Comparison of ENCODE assay signal across 34 mouse cellular contexts in the genomic region with DNA sequence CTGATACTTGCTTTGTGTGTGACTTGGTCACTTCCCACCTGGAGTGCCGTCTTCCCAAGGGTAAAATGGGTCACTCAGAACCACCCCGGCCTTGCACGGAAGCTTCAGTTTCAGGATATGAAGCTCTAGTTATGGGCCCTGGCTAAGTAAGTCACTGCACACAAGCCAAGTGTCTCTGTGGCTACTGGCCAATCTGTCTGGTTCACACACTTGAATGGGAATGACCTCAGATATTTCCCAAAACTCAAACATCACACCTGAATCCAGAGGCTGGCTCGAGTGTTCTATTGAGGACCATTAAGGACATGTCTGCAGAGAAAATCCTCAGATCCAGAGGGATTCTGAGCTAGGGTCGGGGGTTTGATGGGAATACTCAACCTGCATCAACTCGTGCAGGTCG. TPM values are rescaled to one million over a fixed set of nuclear protein-coding genes. Genes with fewer than 3 reads are reported as not detected.
"Had no signal": no experiment of that assay in that cellular context is flagged by ENCODE, and none has a peak within 500 bp of the region (broad histone marks: within the 10 kb centered on the region; RNA-seq: fewer than 3 reads in every experiment).

No protein-coding gene starts in this region.

- H3K27me3 ChIP-seq: limb, embryonic 12.5 days; limb, embryonic 13.5 days; limb, embryonic 15.5 days; liver, embryonic 13.5 days; liver, embryonic 15.5 days; lung, embryonic 15.5 days; midbrain, embryonic 12.5 days; midbrain, embryonic 13.5 days; midbrain, embryonic 15.5 days; neural tube, embryonic 12.5 days had no signal

- H3K4me3 ChIP-seq: left cerebral cortex, adult 2 months; limb, embryonic 10.5 days; limb, embryonic 12.5 days; limb, embryonic 13.5 days; limb, embryonic 15.5 days; liver, embryonic 13.5 days; liver, embryonic 15.5 days; lung, embryonic 15.5 days; megakaryocyte, embryonic 14.5 days; midbrain, embryonic 10.5 days; midbrain, embryonic 12.5 days; midbrain, embryonic 13.5 days; midbrain, embryonic 15.5 days; myocyte; neural tube, embryonic 12.5 days had no signal

- H3K4me1 ChIP-seq: limb, embryonic 12.5 days; limb, embryonic 13.5 days; limb, embryonic 15.5 days; midbrain, embryonic 12.5 days; midbrain, embryonic 13.5 days; midbrain, embryonic 15.5 days; neural tube, embryonic 12.5 days had no signal

- H3K9ac ChIP-seq: limb, embryonic 12.5 days; limb, embryonic 13.5 days; limb, embryonic 15.5 days; liver, embryonic 13.5 days; liver, embryonic 14.5 days; liver, embryonic 15.5 days; liver, postnatal 0 days; lung, embryonic 14.5 days; lung, embryonic 15.5 days; midbrain, embryonic 12.5 days; midbrain, embryonic 13.5 days; midbrain, embryonic 15.5 days; neural tube, embryonic 12.5 days had no signal

- H3K36me3 ChIP-seq: limb, embryonic 10.5 days; limb, embryonic 12.5 days; limb, embryonic 13.5 days; limb, embryonic 15.5 days; liver, embryonic 13.5 days; liver, embryonic 15.5 days; lung, embryonic 15.5 days; midbrain, embryonic 10.5 days; midbrain, embryonic 12.5 days; midbrain, embryonic 13.5 days; midbrain, embryonic 15.5 days; neural tube, embryonic 12.5 days had no signal

- ATAC-seq: liver, postnatal 0 days; midbrain, embryonic 13.5 days; midbrain, embryonic 15.5 days; midbrain, embryonic 16.5 days had no signal

- H3K4me2 ChIP-seq: limb, embryonic 12.5 days; limb, embryonic 13.5 days; limb, embryonic 15.5 days; liver, embryonic 11.5 days; liver, embryonic 13.5 days; liver, embryonic 15.5 days; lung, embryonic 14.5 days; lung, embryonic 15.5 days; midbrain, embryonic 11.5 days; midbrain, embryonic 12.5 days; midbrain, embryonic 13.5 days; midbrain, embryonic 15.5 days; neural tube, embryonic 12.5 days had no signal

- H3K9me3 ChIP-seq: limb, embryonic 10.5 days; limb, embryonic 12.5 days; limb, embryonic 13.5 days; limb, embryonic 15.5 days; liver, embryonic 13.5 days; liver, embryonic 15.5 days; lung, embryonic 15.5 days; megakaryocyte, embryonic 14.5 days; midbrain, embryonic 10.5 days; midbrain, embryonic 12.5 days; midbrain, embryonic 13.5 days; midbrain, embryonic 15.5 days; neural tube, embryonic 12.5 days had no signal

- DNase-seq: layer of hippocampus, postnatal 36 days; left cerebral cortex, postnatal 4 days; liver; liver, embryonic 13.5 days; liver, postnatal 0 days; lung, adult 2 months; lung, embryonic 14.5 days; lung, postnatal 14 days; midbrain, embryonic 14.5 days had no signal

- H3K27ac ChIP-seq: left cerebral cortex, adult 2 months; limb, embryonic 10.5 days; limb, embryonic 12.5 days; limb, embryonic 13.5 days; limb, embryonic 15.5 days; liver, embryonic 13.5 days; liver, embryonic 14.5 days; liver, embryonic 15.5 days; lung, embryonic 15.5 days; macrophage; midbrain, embryonic 10.5 days; midbrain, embryonic 12.5 days; midbrain, embryonic 13.5 days; midbrain, embryonic 15.5 days; neural tube, embryonic 12.5 days had no signal

RNA-seq across cellular contexts. Expression of a gene that starts 11.6 kb away (rescaled TPM):
- total RNA-seq: megakaryocyte, adult 5-6 weeks; megakaryocyte-erythroid progenitor cell, adult 5-6 weeks had no signal

RNA-seq across cellular contexts. Expression of a gene that starts 55.5 kb away (rescaled TPM):
- total RNA-seq: megakaryocyte progenitor cell, adult 5-6 weeks; megakaryocyte, adult 5-6 weeks; megakaryocyte-erythroid progenitor cell, adult 5-6 weeks; monocyte, adult 5-6 weeks had no signal
- polyA plus RNA-seq: limb, embryonic 11.5 days; limb, embryonic 12.5 days; liver, embryonic 11.5 days; liver, embryonic 13.5 days; liver, embryonic 15.5 days; liver, embryonic 16.5 days; macrophage had no signal
